21 mouse cellular contexts compared by ENCODE assay signal in the genomic region with DNA sequence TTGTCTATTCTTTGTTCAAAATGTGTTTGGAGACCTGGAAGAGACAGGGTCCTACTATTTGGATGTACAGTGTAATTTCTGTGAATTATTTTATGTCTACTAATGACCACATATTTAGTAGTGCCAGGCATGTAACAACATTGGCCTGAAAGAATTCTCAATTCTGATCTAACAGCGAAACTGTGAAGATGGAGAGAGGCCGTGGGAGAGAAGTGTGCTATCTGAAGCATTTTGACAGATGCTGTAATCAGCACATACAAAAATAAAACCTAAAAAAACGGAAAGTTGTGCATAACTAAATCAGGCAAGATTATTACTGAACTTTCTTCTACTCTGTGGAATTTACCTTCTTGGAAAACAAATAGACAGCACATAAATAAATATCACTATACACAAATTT.
A peak's percentile ranks its signal among the peaks of the same experiment; 100 is the strongest.
DNase-seq lines count a peak whose midpoint lies in the region; ATAC-seq lines count a peak whose summit lies in the region.
"Had no signal": no experiment of that assay in that cellular context is flagged by ENCODE, and none has a peak within 500 bp of the region (broad histone marks: within the 10 kb centered on the region; RNA-seq: fewer than 3 reads in every experiment).

No protein-coding gene starts in this region.

- no peak for DNase-seq in frontal cortex, postnatal 14 days (ENCODE audit: low spot score in 2 of 2)
- DNase-seq in layer of hippocampus, adult 11-12 months (ENCODE audit: low spot score): peak; percentile 4
- no peak for DNase-seq in layer of hippocampus, adult 8-10 months (ENCODE audit: low spot score in 2 of 2)
- peak; percentile 14 to 60 for DNase-seq in left cerebral cortex, postnatal 25 days (ENCODE audit: low spot score in 2 of 2)
- no peak for DNase-seq in left cerebral cortex, adult 18-20 months (ENCODE audit: low spot score in 2 of 2)
- DNase-seq in brain, adult 2 months (ENCODE audit: low read depth, low spot score): peak; percentile 67
- no peak for DNase-seq in adrenal gland, postnatal 10 days
- DNase-seq: adrenal gland, adult 8-10 months; adrenal gland, postnatal 36 days; cerebellum, adult 11 months; cerebellum, adult 2 months; cerebellum, adult 9-11 months; cerebellum, postnatal 25 days; forebrain, postnatal 0 days; gastrocnemius, adult 2 months; gastrocnemius, postnatal 14 days; heart, adult 11 months had no signal

- intact Hi-C loops in left cerebral cortex, postnatal 25 days (cut with DNase I): no loop called here

- ATAC-seq in frontal cortex, adult (ENCODE audit: low TSS enrichment): peak; percentile 99
- ATAC-seq: activated CD4-positive, CD25-positive, alpha-beta regulatory T cell, adult 4 months; forebrain, embryonic 14.5 days; forebrain, postnatal 0 days; hindbrain, embryonic 16.5 days had no signal

Comparison
In these comparisons a context has a peak if more than half of its experiments do, and no peak if none do; other contexts are left out.
1. DNase-seq: peak in layer of hippocampus, adult 11-12 months (single experiment), left cerebral cortex, postnatal 25 days (2 of 2) and brain, adult 2 months (single experiment); none in frontal cortex, postnatal 14 days (0 of 2), layer of hippocampus, adult 8-10 months (0 of 2), left cerebral cortex, adult 18-20 months (0 of 2) and adrenal gland, postnatal 10 days (single experiment).